Mouse (Mus musculus) ES-E14 (cell line): ENCODE results near the gene Foxo3.

ENCODE experiments used
- HCFC1 ChIP-seq: IDR thresholded peaks from 2 replicates; pipeline ENCODE4 v1.6.1; 2012; ENCODE audit warnings: low read length, inconsistent platforms, borderline replicate concordance; ENCODE audit not compliant: insufficient read depth
- ZC3H11A ChIP-seq: IDR thresholded peaks from 2 replicates; pipeline ENCODE4 v1.6.1; 2012; ENCODE audit warnings: low read depth, mild to moderate bottlenecking, inconsistent platforms, low read length, borderline replicate concordance
- ZNF384 ChIP-seq: IDR thresholded peaks from 2 replicates; pipeline ENCODE4 v1.6.1; 2012; ENCODE audit warnings: low read depth, low read length, inconsistent platforms

- no peak for TF ChIP-seq ZNF384
- TF ChIP-seq HCFC1 = no peak
- no peak for TF ChIP-seq ZC3H11A
Observed at GRCm38 (mm10) chr10:42173839-42174238, 102.7 kb downstream of the Foxo3 start.
